Mouse (Mus musculus): ENCODE measurements at regions not wholly inside any gene's neighbourhood (a gene's known extent, or its start where the extent isn't known, plus 50 kb on each side); places are given as distances from the start of the nearest gene placed in this dataset.

GRCm38 (mm10) chr15:88509626-88510025 lies 90.5 kb upstream of the Zdhhc25 start:
- no peak for TF ChIP-seq ZC3H11A (IDR thresholded peaks at IDR 0.05; ENCODE audit: borderline replicate concordance, low read depth, low read length)
- no peak for TF ChIP-seq ZNF384 (IDR thresholded peaks at IDR 0.05; ENCODE audit: low read depth, low read length)
- TF ChIP-seq MAFK (IDR thresholded peaks at IDR 0.05; ENCODE audit: insufficient read depth, low read depth, low read length): no peak
- no peak for TF ChIP-seq HCFC1 (IDR thresholded peaks at IDR 0.05; ENCODE audit: borderline replicate concordance, insufficient read depth, low read length)
- no peak for TF ChIP-seq CHD2 (IDR thresholded peaks at IDR 0.05; ENCODE audit: low read depth, low read length)

Measured in ES-E14 (cell line).